Mouse (Mus musculus): ENCODE data around the gene Csf3r.
A peak's percentile ranks its signal among the peaks of the same experiment; 100 is the strongest.
"Not testable (repeated sequence)": the region's sequence is repeated elsewhere in the genome, so short reads cannot be mapped to it uniquely, and the experiment has no call there.

Csf3r gene

GRCm38 (mm10) chr4:126024303-126024900 is at the start of gene Csf3r:
Gene Csf3r (plus strand): TSS chr4:126024550.
- no peak for ATAC-seq (ENCODE audit: low TSS enrichment)

DNA sequence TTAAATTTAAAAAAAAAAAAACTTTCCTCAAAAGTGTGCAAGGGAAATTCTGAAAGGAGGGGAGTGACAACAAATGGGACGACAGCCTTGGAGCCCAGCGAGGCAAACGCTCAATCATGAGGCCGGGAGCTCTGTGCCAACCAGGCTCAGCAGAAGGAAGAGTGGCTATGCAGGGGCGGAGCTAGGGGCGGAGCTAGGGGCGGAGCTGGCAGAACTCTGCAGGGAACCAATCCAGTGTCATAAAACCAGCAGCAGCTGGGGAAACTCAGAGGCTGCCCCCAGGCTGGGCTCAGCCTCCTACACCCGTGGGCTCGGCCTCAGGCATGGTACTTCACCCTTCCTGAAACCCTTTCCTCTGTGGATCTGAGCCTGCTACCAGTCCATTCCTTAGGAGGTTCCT is 46.6 kb upstream of the Csf3r start:
- ATAC-seq (ENCODE audit: low TSS enrichment), result no peak

- no peak for ATAC-seq (ENCODE audit: low TSS enrichment)
Measured at GRCm38 (mm10) chr4:125983279-125983678, 41.1 kb upstream of the Csf3r start.

- ATAC-seq (ENCODE audit: low TSS enrichment), result not testable (repeated sequence)
Measured at GRCm38 (mm10) chr4:125985703-125986102, 38.6 kb upstream of the Csf3r start.

- ATAC-seq (ENCODE audit: low TSS enrichment), result no peak
Measured at GRCm38 (mm10) chr4:125987071-125987470, 37.3 kb upstream of the Csf3r start.

- no peak for ATAC-seq (ENCODE audit: low TSS enrichment)
Measured at GRCm38 (mm10) chr4:125989061-125989460, 35.3 kb upstream of the Csf3r start.

- peak; percentile 72 for ATAC-seq (ENCODE audit: low TSS enrichment)
Measured at GRCm38 (mm10) chr4:125990143-125990542, 34.2 kb upstream of the Csf3r start.

DNA sequence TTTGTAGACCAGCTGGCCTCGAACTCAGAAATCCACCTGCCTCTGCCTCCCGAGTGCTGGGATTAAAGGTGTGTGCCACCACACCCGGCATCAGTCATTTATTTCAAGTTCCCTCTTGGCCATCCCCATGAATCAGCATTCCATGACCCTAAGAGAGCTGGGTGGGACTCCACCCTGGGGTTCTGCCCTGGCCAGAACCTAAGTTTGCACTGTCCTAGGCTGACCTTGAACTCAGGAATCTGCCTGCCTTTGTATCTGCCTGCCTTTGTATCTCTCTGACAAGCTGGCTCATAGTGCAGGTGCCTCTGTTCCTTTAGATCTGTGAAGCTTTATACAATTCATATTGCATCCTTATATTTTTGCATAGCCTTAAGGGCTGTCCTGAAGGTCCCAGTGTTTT is 32.1 kb upstream of the Csf3r start:
- ATAC-seq (ENCODE audit: low TSS enrichment), result no peak

DNA sequence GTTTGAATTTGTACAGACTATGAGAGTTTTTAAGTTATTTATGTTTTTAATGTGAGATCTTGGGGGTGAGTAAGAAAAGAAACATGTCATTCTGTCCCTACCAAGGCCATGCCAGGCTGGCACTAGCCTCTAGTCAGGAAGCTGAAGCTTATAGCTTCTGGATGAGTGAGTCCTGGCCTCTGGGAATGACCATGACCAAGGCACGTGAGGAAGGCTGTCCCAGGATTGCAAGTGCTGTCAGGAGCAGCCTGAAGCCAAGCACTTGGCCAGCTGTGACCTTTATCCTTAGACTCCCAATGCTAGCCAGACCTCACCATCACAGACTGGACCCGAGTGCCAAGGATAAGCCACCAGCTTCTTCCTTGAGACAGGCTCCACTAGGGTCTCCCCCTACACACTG is 31.4 kb upstream of the Csf3r start:
- ATAC-seq (ENCODE audit: low TSS enrichment), result no peak

- no peak for ATAC-seq (ENCODE audit: low TSS enrichment)
Measured at GRCm38 (mm10) chr4:125996576-125996975, 27.8 kb upstream of the Csf3r start.

DNA sequence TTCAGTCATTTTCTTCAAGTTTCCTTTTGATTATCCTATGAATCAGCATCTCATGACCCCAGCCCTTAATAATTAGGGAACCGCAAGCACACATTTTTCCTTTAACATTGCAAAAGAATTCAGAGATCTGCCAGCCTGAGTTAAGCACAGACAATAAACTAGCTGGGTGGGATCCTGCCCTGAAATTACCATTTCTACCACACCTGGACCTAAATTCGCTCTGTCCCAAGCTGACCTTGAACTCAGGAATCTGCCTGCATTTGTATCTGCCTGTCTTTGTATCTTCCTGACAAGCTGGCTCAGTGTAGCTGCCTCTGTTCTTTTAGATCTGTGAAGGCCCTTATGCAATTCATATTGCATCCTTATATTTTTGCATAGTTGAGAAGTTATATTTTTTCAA is 26.5 kb upstream of the Csf3r start:
- ATAC-seq (ENCODE audit: low TSS enrichment), result no peak

DNA sequence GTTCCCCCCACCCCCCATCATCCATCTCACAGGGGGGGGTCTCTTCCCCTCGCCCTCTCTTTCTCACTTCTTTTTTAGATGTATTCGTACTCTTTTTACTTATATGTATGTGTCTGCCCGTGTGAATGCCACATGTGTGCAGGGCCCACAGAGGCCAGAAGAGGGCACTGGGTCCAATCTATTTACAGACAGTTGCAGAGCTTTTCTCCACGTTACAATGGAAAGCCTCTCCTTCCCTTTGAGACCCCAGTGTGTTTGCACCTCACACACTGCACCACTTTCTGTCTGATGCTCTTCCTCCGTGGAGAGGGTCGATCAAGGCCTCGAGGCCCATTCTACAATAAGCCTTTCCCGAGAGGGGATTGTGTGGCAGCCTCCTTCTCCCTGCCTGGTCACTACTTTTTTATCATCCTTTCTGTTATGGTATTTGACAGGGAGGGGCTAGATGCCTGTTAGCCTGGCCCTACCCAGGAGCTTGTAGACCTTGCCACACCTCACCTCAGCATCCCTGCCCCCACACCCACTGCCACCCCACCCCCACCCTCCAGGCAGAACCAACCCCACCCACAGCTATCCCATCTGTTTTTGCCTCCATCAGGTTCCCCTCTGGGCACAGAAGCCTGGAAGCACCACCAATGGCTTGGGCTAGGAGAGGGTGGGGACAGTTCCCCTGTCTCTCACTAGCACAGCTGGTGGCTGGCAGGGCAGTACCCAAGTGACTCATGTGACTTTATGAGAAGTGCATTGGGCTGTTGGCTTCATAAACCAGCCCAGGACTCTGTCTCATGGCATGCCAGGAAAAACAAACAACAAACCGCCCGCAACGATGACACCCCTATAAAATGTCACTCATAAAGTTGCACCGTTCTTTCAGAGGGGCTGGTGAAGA is 22.8 kb upstream of the Csf3r start:
- no peak for ATAC-seq (ENCODE audit: low TSS enrichment)

GRCm38 (mm10) chr4:126017676-126018332 is 6.5 kb upstream of the Csf3r start:
- no peak for ATAC-seq (ENCODE audit: low TSS enrichment)

DNA sequence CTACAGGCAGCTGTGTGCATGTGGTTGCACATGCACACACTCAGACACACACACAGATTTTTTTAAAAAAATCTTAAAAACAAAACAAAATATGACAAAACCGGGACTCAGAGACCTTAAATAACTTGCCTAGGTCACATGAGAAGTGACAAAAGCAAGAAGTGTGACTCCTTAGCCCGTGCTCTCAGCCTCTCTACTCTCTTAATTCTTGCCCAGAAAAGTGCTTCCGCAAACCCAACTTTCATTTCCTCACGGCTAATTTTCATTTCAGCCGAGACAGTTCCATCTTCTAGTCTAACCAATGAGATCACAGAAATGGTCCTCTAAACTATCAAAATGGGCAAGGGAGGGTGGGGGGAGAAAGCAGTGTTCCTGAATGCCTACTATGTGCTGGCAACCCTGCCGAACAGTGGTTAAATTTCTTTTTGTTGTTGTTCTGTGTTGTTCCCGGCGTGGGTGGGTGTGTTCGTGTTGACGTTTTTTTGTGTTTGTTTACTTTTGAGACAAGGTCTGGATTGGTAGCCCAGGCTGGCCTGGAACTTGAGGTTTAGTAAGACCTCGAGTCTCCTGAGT is 5.3 kb upstream of the Csf3r start:
- no peak for ATAC-seq (ENCODE audit: low TSS enrichment)

- no peak for ATAC-seq (ENCODE audit: low TSS enrichment)
Measured at GRCm38 (mm10) chr4:126025801-126026200, 1.5 kb downstream of the Csf3r start.

DNA sequence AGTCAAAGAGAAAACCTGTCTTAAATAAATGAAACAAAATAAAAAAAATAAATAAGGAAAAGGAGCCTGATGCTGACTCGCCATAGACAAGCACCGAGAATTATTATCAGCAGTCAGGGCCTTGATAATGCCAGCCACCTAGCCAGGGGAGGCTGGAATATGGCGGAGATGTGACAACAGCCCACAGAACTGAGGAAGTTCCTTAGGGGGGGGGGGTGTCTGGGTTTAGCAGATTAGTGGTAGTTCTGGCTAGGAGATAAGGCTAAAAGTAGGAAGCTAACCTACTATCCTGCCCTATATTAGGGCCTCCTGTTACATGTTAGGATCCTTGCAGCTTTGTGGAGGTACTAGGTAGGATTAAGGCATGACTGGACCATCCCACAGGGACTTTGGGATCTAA is 3.6 kb downstream of the Csf3r start:
- ATAC-seq (ENCODE audit: low TSS enrichment), result no peak

DNA sequence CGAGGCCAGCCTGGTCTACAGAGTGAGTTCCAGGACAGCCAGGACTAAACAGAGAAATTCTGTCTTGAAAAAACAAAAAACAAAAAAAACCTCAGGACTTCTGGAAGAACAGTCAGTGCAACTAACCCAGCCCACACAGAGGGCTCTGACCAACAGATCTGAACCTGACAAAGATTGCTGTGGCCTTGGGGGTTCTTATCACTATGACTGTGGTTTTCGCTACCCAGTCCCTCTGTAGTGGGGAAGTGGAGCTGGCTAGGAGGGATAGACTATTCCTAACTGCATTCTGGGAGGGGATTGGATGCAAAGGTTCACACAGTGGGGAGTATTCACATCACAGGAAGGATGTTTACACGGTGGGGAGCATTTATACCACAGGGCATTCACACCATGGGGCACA is 4.7 kb downstream of the Csf3r start:
- no peak for ATAC-seq (ENCODE audit: low TSS enrichment)

DNA sequence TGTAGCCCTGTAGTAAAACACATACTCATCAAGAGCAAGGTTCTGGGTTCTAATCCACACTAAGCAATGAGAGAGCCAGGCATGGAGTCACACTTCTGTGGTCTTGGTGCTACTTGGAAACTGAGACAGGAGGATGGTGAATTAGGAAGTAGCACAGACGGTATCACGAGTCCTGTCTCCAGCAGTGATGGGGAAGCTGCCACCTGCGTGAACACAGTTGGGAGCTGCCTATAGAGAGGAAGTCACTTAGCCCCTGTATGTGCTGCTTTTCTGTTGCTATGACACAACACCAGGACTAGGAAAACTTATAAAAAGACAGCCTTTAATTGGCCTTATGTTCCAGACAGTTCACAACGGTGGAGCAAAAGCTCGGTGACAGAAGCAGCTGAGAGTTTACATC is 6.4 kb downstream of the Csf3r start:
- ATAC-seq (ENCODE audit: low TSS enrichment), result no peak

- no peak for ATAC-seq (ENCODE audit: low TSS enrichment)
Measured at GRCm38 (mm10) chr4:126035413-126035812, 11.1 kb downstream of the Csf3r start.

DNA sequence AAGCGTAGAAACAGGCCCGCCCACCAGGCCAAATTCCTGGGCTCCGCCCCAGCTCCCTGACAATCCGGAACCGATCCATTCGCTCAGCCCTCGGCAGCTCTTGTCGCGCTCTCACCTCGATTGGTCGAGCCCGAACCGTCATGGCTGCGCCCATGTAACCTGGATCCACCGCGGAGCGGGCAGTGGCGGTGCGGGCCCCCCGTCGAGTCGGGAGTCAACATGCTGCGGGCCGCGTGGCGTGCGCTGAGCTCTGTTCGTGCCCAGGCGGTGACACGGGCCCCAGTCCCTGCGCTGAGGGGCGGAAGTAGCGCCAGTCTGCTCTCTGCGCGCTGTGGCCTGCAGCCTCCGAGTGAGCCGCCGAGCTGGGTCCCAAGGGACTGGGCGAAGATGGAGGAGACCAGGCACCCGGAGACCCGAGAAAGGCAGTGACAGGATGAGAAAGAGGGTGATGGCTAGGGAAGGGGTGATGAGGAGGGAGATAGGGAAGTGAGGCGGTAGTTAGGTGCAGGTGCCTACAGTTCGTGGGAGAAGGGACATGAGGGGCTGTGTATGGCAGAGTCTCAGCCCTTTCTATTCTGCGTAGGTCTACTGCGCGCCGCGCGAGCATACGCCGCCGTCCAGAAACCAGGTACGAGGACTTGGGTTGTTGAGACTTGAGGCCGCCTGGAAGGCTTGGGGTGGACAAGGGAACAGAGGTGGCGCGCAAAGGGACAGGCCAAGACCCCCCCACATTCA is 22.7 kb downstream of the Csf3r start, which contains the start of gene Mrps15:
Mrps15 (plus strand) TSS at position 75 of the 735 bp plus-strand sequence.
- ATAC-seq (ENCODE audit: low TSS enrichment), result peak; percentile 98

DNA sequence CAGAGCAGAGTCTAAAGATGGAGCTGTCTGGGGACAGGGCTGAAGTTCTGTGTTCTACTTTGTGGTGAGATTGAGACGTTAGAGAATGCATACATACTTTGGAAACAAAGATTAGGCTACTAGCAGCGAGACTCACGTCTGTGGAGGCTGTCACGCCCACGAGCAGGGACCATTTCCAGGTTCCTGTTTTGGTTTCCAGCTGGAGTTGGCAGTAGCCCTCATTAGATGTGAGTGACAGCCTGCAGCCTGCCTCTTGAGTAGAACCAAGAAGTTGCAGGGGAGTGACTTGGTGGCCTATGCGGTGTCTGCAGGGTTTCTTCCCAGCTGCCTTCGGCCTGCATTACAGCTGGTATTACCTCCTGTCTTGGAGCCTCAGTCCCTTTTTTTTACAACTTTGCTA is 27.3 kb downstream of the Csf3r start:
- ATAC-seq (ENCODE audit: low TSS enrichment), result peak; percentile 45

All from frontal cortex, adult (tissue).